ENCODE assay signal across 19 mouse cellular contexts in genomic region chr9:13200079-13200478, GRCm38 (mm10). TPM values are rescaled to one million over a fixed set of nuclear protein-coding genes. Genes with fewer than 3 reads are reported as not detected.
DNase-seq lines count a peak whose midpoint lies in the region; ATAC-seq and TF ChIP-seq lines count a peak whose summit lies in the region.
"Had no signal": no experiment of that assay in that cellular context is flagged by ENCODE, and none has a peak within 500 bp of the region (broad histone marks: within the 10 kb centered on the region; RNA-seq: fewer than 3 reads in every experiment).

No protein-coding gene starts in this region.

- H3K9ac ChIP-seq in heart, embryonic 14.5 days (ENCODE audit: low read length), result no peak overlapping the region
- no peak overlapping the region for H3K9ac ChIP-seq in lung, embryonic 14.5 days
- H3K9ac ChIP-seq: forebrain, embryonic 15.5 days; hindbrain, embryonic 15.5 days had no signal

- H3K27ac ChIP-seq in heart, embryonic 14.5 days (replicated peaks in 1 of 2; ENCODE audit: control insufficient read depth in 1 of 2, insufficient read depth in 1 of 2, low read depth in 2 of 2, low read length in 2 of 2), result peak overlapping the region in 1 of 2 experiments; percentile 66; a peak in 2 of 4 replicates
- H3K27ac ChIP-seq in lung, embryonic 14.5 days (ENCODE audit: low read depth), result no peak overlapping the region
- H3K27ac ChIP-seq: forebrain, embryonic 15.5 days; hindbrain, embryonic 15.5 days had no signal

- H3K4me1 ChIP-seq in heart, embryonic 14.5 days (ENCODE audit: control insufficient read depth in 2 of 2, insufficient read depth in 2 of 2, low read length in 2 of 2), result peaks cover 2 to 13% of the 10 kb centered on the region in 2 experiments; a peak in 3 of 4 replicates
- no peaks in the 10 kb centered on the region for H3K4me1 ChIP-seq in lung, embryonic 14.5 days (ENCODE audit: insufficient read depth)
- H3K4me1 ChIP-seq in G1E (ENCODE audit: insufficient read depth, low read depth, low read length), result peaks cover 18% of the 10 kb centered on the region
- H3K4me1 ChIP-seq: forebrain, embryonic 15.5 days had no signal

- H3K4me2 ChIP-seq in heart, embryonic 14.5 days (ENCODE audit: low read length), result peak overlapping the region; percentile 5; the same call in 1 of the 2 replicates
- H3K4me2 ChIP-seq in lung, embryonic 14.5 days, result no peak overlapping the region
- H3K4me2 ChIP-seq: forebrain, embryonic 15.5 days; hindbrain, embryonic 15.5 days had no signal

- 0 out of 2 replicates have a peak, but pooled peaks have one; percentile 54 for ATAC-seq in heart, embryonic 14.5 days (ENCODE audit: insufficient number of reproducible peaks, insufficient read depth, low FRiP score, low read depth)
- ATAC-seq in lung, embryonic 14.5 days (ENCODE audit: insufficient read depth), result peak; percentile 47; the same call in 1 of the 2 replicates
- no peak for ATAC-seq in G1E (ENCODE audit: extremely low read depth, insufficient number of reproducible peaks, low FRiP score, poor library complexity, severe bottlenecking)
- ATAC-seq: activated CD4-positive, CD25-positive, alpha-beta regulatory T cell, adult 4 months; forebrain, embryonic 15.5 days; intestine, embryonic 16.5 days; Patski had no signal

- no peaks in the 10 kb centered on the region for H3K27me3 ChIP-seq in heart, embryonic 14.5 days (ENCODE audit: control insufficient read depth, insufficient read depth, low read length)
- H3K27me3 ChIP-seq in lung, embryonic 14.5 days (ENCODE audit: insufficient read depth, low read length), result no peaks in the 10 kb centered on the region
- no peaks in the 10 kb centered on the region for H3K27me3 ChIP-seq in G1E (ENCODE audit: insufficient read depth, low read length)
- H3K27me3 ChIP-seq: forebrain, embryonic 15.5 days; hindbrain, embryonic 15.5 days had no signal

- 11% methylated on average over 3 of the region's 3 CpGs for WGBS in heart, embryonic 14.5 days
- WGBS in lung, embryonic 14.5 days, result 30% methylated on average over 3 of the region's 3 CpGs

- no peaks in the 10 kb centered on the region for H3K36me3 ChIP-seq in heart, embryonic 14.5 days (ENCODE audit: control insufficient read depth, insufficient read depth, low read length)
- H3K36me3 ChIP-seq in lung, embryonic 14.5 days (ENCODE audit: insufficient read depth), result no peaks in the 10 kb centered on the region
- no peaks in the 10 kb centered on the region for H3K36me3 ChIP-seq in G1E (replicated peaks)
- H3K36me3 ChIP-seq: forebrain, embryonic 15.5 days; hindbrain, embryonic 15.5 days had no signal

- TF ChIP-seq CTCF in lung, embryonic 14.5 days (IDR thresholded peaks at IDR 0.05; ENCODE audit: low read depth), result no peak
- no peak for TF ChIP-seq CTCF in G1E (IDR thresholded peaks at IDR 0.05; ENCODE audit: low read depth, low read length)

- H3K4me3 ChIP-seq in heart, embryonic 14.5 days (ENCODE audit: control insufficient read depth in 1 of 2, insufficient read depth in 1 of 2, low read depth in 1 of 2, low read length in 2 of 2), result no peak overlapping the region
- H3K4me3 ChIP-seq in lung, embryonic 14.5 days (ENCODE audit: low read depth, low read length), result no peak overlapping the region
- no peak overlapping the region for H3K4me3 ChIP-seq in G1E (ENCODE audit: low read depth, low read length)
- H3K4me3 ChIP-seq: forebrain, embryonic 15.5 days; hindbrain, embryonic 15.5 days had no signal

- DNase-seq in heart, postnatal 4 days, result no peak
- peak; percentile 49 for DNase-seq in lung, embryonic 14.5 days
- no peak for DNase-seq in lung, postnatal 10 days
- DNase-seq in G1E (ENCODE audit: low spot score), result peak; percentile 4
- DNase-seq in Muller cell, postnatal 12 days (ENCODE audit: inconsistent ontology term), result peak; percentile 1
- DNase-seq in ovary, postnatal 14 days (ENCODE audit: low spot score), result no peak
- DNase-seq: adrenal gland, postnatal 14 days; cerebellum, adult 18-20 months; cerebellum, adult 9-11 months; cerebellum, postnatal 36 days; gastrocnemius, postnatal 36 days; heart, adult 11 months; kidney, adult 2 months had no signal

- no peaks in the 10 kb centered on the region for H3K9me3 ChIP-seq in heart, embryonic 14.5 days (ENCODE audit: control insufficient read depth, low read length)
- no peaks in the 10 kb centered on the region for H3K9me3 ChIP-seq in lung, embryonic 14.5 days (ENCODE audit: low read depth, low read length)
- H3K9me3 ChIP-seq in G1E (replicated peaks), result no peaks in the 10 kb centered on the region
- H3K9me3 ChIP-seq: forebrain, embryonic 15.5 days; hindbrain, embryonic 15.5 days had no signal

RNA-seq across cellular contexts. Expression of gene Jrkl, which starts 45.5 kb away (rescaled TPM):
- 6.7 and 8.3 TPM in 2 replicates for polyA plus RNA-seq in heart, embryonic 14.5 days (2014; fragmentation: Nextera tagmentation; extraction: Ambion mirVana)
- total RNA-seq in heart, postnatal 4 days (2021), result 1 to 10 TPM; 7.9 to 8.6 TPM
- 8.0 and 9.3 TPM in 2 replicates for polyA plus RNA-seq in lung, embryonic 14.5 days (2014; fragmentation: Nextera tagmentation; extraction: Ambion mirVana)
- total RNA-seq in G1E (2014; fragmentation: Nextera tagmentation) (11.3 and 13.9 TPM in 2 replicates), G1E (2017) (10.3 and 11.9 TPM in 2 replicates)
- polyA plus RNA-seq in G1E (2012), result 0.12 and 0.23 TPM in 2 replicates

RNA-seq across cellular contexts. Expression of gene Ccdc82, which starts 46.7 kb away (rescaled TPM):
- polyA plus RNA-seq in heart, embryonic 14.5 days (2014; fragmentation: Nextera tagmentation; extraction: Ambion mirVana), result 9.1 and 9.5 TPM in 2 replicates
- 10 to 100 TPM; 13.0 to 13.5 TPM for total RNA-seq in heart, postnatal 4 days (2021)
- polyA plus RNA-seq in lung, embryonic 14.5 days (2014; fragmentation: Nextera tagmentation; extraction: Ambion mirVana), result 14.4 and 14.7 TPM in 2 replicates
- total RNA-seq in G1E (2014; fragmentation: Nextera tagmentation), result 72.8 and 74.6 TPM in 2 replicates
- 52.1 and 59.1 TPM in 2 replicates for total RNA-seq in G1E (2017)
- 2.2 and 3.6 TPM in 2 replicates for polyA plus RNA-seq in G1E (2012)

Comparison
In these comparisons a context has a peak if more than half of its experiments do, and no peak if none do; other contexts are left out.
1. DNase-seq: peak in lung, embryonic 14.5 days (single experiment), G1E (single experiment) and Muller cell, postnatal 12 days (single experiment); none in heart, postnatal 4 days (single experiment), lung, postnatal 10 days (single experiment) and ovary, postnatal 14 days (single experiment).